Mouse (Mus musculus) neural tube, embryonic 14.5 days (tissue): Measurements from ENCODE around the gene Fgfr1op. TPM values are rescaled to one million over a fixed set of nuclear protein-coding genes. Genes with fewer than 3 reads are reported as not detected.
"Not testable (repeated sequence)": the region's sequence is repeated elsewhere in the genome, so short reads cannot be mapped to it uniquely, and the experiment has no call there.

Source experiments
- ATAC-seq: fragments of 200-750 bp; cut with Nextera tagmentation; 2 replicates; pipeline ENCODE4 v1.8.0; 2017; ENCODE audit warnings: low read depth, mild to moderate bottlenecking, moderate TSS enrichment, moderate library complexity
- H3K27ac ChIP-seq: fragments of 300-500 bp; sonication (generic); 2 replicates; pipeline ENCODE4 v1.5.1; 2014; ENCODE audit warnings: low read depth, mild to moderate bottlenecking, control low read depth, low read length, moderate library complexity, mixed read lengths
- H3K27me3 ChIP-seq: fragments of 300-500 bp; sonication (generic); 2 replicates; pipeline ENCODE4 v1.6.1; 2014; ENCODE audit warnings: low read length; ENCODE audit not compliant: control insufficient read depth, insufficient read depth
- H3K36me3 ChIP-seq: fragments of 300-500 bp; sonication (generic); 2 replicates; pipeline ENCODE4 v1.6.1; 2014; ENCODE audit warnings: low read length, mixed read lengths; ENCODE audit not compliant: control insufficient read depth, insufficient read depth
- H3K4me1 ChIP-seq: fragments of 300-500 bp; sonication (generic); 2 replicates; pipeline ENCODE4 v1.6.1; 2014; ENCODE audit warnings: low read length; ENCODE audit not compliant: control insufficient read depth, insufficient read depth
- H3K4me2 ChIP-seq: fragments of 300-500 bp; sonication (generic); 2 replicates; pipeline ENCODE4 v1.6.1; 2014; ENCODE audit warnings: mild to moderate bottlenecking, low read depth, low read length, control low read depth
- H3K4me3 ChIP-seq: fragments of 300-500 bp; sonication (generic); 2 replicates; pipeline ENCODE4 v1.5.1; 2014; ENCODE audit warnings: low read depth, low read length, control low read depth, mixed read lengths
- H3K9ac ChIP-seq: fragments of 300-500 bp; sonication (generic); replicated peaks from 2 replicates; pipeline ENCODE4 v1.6.1; 2014; ENCODE audit warnings: low read depth, mild to moderate bottlenecking, control low read depth, low read length, mixed read lengths
- H3K9me3 ChIP-seq: fragments of 300-500 bp; sonication (generic); 2 replicates; pipeline ENCODE4 v1.6.1; 2016; ENCODE audit warnings: low read length; ENCODE audit not compliant: control insufficient read depth
- WGBS: fragments of 180-500 bp; shearing (Covaris S2); extraction: QIAGEN DNeasy Blood & Tissue Kit; methylation state at CpG from one replicate; pipeline ENCODE4 v1.1.7; 2014; 5-methylcytosine and 5-hydroxymethylcytosine counted together
- polyA plus RNA-seq: library from polyadenylated mRNA; unstranded; fragments of >200 nt; fragmentation: Nextera tagmentation; extraction: Ambion mirVana; gene quantifications from 2 replicates; pipeline ENCODE4 v1.2.1, GENCODE M21; 2014

Fgfr1op gene
- polyA plus RNA-seq, 1 experiment from 2014 or later = 30.9 TPM

DNA sequence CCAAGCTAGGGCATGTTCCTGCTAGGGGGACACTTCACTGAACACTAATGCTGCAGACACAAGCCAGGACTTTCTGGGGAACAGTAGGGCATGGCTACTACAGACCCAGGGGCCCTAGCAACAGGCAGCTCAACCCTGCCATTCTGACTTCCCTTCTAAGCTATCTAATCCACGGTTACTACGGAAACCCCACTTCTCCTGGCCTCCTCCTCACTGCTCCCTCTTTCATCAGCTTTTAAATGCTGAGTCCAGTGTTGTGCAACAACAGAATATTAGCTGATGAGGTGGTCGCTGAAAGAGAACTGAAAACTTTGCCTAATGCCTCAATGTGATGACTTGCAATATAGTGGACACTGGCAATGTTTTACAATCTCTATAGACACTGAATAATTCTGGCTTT, 25.1 kb upstream of the Fgfr1op start:
- not testable (repeated sequence) for H3K9ac ChIP-seq, H3K4me1 ChIP-seq, H3K36me3 ChIP-seq, ATAC-seq, H3K27me3 ChIP-seq, H3K4me2 ChIP-seq, H3K27ac ChIP-seq, H3K9me3 ChIP-seq, H3K4me3 ChIP-seq
- 86% methylated on average over 3 of the region's 3 CpGs for WGBS

DNA sequence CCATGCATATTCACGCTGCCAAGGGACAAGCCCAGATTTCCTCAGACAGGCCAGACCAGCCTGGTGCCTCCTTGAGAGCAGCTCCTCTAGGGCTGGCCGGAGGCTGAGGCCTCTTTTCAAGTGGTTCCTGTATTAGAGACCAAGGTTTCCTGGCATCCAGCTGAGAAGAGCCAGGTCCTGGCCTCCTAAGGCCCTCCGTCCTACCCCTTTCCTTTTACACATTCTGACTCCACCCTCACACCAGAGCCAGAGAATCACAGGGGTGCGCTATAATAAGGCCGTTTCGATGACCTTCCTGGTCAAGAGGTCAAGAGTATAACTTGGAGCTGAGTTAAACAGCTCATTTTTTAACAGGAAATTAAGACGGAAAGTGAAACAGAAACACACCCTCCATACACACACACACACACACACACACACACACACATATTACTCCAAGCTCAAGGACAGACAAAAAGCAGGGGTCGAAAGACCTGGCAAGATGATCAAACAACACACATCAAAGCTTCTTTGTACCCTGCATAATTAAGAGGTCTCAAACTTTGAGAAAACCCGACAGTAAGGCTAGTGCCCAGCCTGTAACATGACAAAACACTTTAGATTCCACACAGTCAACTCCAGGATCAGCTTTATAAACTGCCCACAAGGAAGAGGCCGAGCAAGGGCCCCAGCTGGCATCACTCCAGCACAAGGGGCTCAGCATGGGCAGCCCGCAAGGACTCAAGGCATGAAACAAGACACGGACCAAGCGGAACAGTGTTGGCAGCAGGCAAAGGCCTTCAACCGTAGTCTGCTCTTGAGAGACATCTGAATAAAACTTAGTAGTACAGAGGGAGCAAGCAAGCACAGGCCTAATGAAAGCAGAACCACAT, 21.3 kb upstream of the Fgfr1op start:
- H3K36me3 ChIP-seq, H3K4me2 ChIP-seq, ATAC-seq, H3K4me3 ChIP-seq, H3K4me1 ChIP-seq, H3K27ac ChIP-seq, H3K9me3 ChIP-seq, H3K9ac ChIP-seq, H3K27me3 ChIP-seq: not testable (repeated sequence)
- WGBS = 55% methylated on average over 10 of the region's 14 CpGs

DNA sequence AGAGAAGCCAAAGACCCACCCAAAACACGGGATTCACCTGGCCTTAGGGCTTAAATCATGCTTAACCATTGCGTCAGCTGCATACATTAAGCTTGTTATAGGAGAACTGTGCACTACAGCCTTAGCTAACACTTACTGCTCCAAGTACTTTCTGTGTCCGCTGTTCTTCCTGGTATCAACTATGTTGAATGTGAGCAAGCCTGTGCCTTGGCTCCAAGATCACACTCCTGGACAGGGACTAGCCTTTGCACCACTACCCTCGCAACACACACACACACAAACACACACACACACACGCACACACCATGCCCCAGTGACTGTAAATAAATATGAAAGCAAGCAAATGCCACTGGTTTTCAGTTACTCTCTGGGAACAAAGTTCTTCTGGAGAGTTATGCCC, 18.4 kb upstream of the Fgfr1op start:
- WGBS = 24% methylated on average over 5 of the region's 5 CpGs
- Histone ChIP-seq H3K4me2 (peak overlapping the region; percentile 46), H3K4me3 (peak overlapping the region; percentile 40)
- not testable (repeated sequence) for H3K4me1 ChIP-seq, H3K9me3 ChIP-seq, H3K27me3 ChIP-seq, H3K36me3 ChIP-seq, H3K27ac ChIP-seq, H3K9ac ChIP-seq
- peak; percentile 10 for ATAC-seq

DNA sequence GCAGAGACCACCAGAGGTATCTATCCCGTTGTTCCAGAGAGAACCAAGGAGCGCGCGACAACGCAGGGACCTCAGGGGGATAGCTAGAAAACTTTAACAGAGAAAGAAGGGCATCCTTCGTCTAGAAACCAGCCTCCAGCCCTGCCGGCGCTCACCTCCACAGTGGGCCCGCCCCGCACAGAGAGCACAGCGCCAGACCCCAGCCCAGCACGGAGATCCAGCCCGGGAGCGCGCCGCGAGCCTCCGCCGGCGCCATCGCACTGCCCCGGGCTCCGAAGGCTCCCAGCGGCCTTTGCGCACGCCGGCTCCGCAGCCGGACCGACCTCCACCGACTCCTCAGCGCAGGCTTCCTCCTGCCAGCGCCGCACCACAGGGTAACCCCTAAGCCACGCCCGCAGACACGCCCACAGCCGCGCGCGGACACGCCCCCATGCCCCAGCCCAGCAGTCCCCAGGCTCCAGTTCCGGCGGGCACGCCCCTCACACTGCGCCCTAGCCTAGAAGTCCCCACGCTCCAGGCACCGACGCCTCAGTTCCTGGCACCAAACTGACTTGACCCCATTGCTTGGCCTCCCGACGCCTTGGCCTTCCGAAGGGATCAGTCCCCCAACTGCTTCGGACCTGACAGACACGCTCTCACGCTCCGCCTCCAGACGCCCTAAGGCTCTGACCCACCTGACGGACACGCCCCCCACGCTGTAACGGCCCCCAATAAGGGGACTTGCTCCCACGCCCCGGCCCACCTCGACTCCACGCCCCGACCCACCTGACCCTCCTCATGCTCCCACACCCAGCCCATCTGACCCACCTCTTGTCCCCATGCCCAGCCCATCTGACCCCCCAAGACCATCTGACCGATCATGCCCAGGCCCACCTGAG, 17.6 kb upstream of the Fgfr1op start, which contains the start of the genes Gm49673 and Rnaset2a:
Gene Gm49673 (minus strand): TSS at position 350 of the 878 bp plus-strand sequence.
Gene Rnaset2a (minus strand): TSS at position 659 of the 878 bp plus-strand sequence.
- peak within 1 kb of the TSS; percentile 46 for H3K4me2 ChIP-seq
- H3K9me3 ChIP-seq, H3K27ac ChIP-seq, H3K36me3 ChIP-seq, H3K27me3 ChIP-seq, H3K4me1 ChIP-seq: not testable (repeated sequence)
- H3K9ac ChIP-seq = 0 out of 2 replicates have a peak within 1 kb of the TSS, but pooled peaks have one; percentile 34
- under 1% methylated on average over 34 of the region's 67 CpGs for WGBS
- peak within 1 kb of the TSS; percentile 40 for H3K4me3 ChIP-seq
- peak; percentile 97 for ATAC-seq

DNA sequence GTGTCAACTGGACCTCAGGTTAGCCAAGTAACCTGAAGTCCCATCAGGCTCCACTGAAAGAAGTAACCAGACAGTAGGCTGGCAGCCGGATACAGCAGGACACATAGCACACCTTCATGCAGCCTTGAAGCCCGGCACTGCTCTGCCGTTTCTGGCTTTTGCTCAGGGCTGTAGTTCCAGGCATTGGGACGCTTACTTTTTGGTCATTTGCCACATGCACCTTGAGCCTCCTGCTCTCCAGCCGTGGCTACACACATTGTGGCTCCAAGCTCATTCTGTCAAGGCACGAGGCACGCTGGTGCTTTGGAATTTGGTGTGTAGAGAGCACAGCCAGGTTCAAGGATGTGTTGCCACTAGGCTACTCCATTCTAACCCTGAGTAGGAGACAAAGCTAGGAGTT, 10.3 kb upstream of the Fgfr1op start:
- H3K9ac ChIP-seq, H3K4me3 ChIP-seq, H3K9me3 ChIP-seq, ATAC-seq, H3K27me3 ChIP-seq, H3K27ac ChIP-seq, H3K36me3 ChIP-seq, H3K4me1 ChIP-seq, H3K4me2 ChIP-seq: not testable (repeated sequence)
- WGBS = 86% methylated on average over 6 of the region's 7 CpGs

DNA sequence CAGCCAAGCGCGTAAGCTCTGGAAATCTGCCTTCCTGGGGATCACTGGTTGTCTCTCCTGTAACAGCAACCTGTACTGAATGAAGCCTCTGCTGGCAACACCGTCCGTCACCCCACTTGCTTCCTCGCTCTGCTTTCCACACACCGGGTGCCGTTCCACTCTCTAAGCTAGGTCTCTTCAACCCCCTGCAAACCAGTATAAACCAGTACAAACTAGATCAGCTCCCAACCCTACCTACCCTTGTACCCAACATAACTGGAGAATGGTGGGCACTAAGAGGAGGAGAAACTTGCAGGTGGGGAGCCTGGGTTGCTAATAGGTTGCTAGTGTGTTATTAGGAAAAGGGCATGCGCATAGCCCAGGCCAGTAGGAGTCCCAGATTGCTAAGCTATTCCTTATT, 9.3 kb upstream of the Fgfr1op start:
- H3K27me3 ChIP-seq, H3K4me1 ChIP-seq, H3K4me3 ChIP-seq, ATAC-seq, H3K4me2 ChIP-seq, H3K27ac ChIP-seq, H3K9ac ChIP-seq, H3K9me3 ChIP-seq, H3K36me3 ChIP-seq: not testable (repeated sequence)
- WGBS = no CpG with 5 or more reads among the region's 8 CpGs

DNA sequence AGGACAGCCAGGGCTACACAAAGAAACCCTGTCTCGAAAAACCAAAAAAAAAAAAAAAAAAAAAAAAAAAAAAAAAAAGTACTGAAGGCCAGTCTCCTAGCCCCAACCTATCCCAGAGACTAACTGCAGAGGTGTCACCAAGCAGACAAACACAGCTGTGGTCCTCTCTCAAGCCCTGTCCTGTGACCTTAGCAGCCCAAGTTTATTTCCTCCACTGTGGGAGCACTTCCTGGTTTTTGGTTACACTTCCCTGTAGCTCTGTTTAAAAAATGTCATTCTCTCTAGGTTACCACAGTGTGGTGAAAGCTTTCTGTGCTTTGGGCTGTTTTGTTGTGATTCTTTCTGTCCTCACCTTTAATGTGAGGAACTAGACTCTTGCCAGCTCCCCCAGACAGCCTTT, 6.7 kb upstream of the Fgfr1op start:
- not testable (repeated sequence) for H3K9me3 ChIP-seq, H3K4me3 ChIP-seq, H3K27me3 ChIP-seq, H3K4me1 ChIP-seq, H3K9ac ChIP-seq, ATAC-seq, H3K36me3 ChIP-seq, H3K27ac ChIP-seq, H3K4me2 ChIP-seq
- no CpG with 5 or more reads among the region's 1 CpGs for WGBS

DNA sequence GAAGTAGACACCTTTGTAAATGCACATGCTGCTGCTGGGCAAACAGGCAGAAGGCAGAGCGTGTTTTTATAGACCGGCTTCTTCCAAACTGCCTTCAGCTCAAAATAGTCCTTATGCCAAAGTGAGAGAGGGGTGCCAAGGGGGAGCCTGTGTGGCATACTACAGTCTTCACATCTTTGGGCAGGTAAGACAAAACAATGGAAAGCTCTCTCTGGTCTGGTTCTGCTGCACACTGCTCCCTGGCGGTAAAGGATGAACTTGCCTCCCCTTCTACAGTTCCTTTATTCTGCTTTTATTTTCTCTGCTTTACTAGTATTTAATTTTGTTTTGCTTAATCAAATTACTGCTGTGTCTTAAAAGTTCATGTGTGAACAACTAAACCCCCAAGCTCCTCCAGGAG, 4.3 kb upstream of the Fgfr1op start:
- not testable (repeated sequence) for H3K9me3 ChIP-seq, H3K4me2 ChIP-seq, H3K9ac ChIP-seq, H3K36me3 ChIP-seq, H3K4me3 ChIP-seq, ATAC-seq, H3K27ac ChIP-seq, H3K4me1 ChIP-seq, H3K27me3 ChIP-seq
- 5% methylated on average over 1 of the region's 3 CpGs for WGBS

DNA sequence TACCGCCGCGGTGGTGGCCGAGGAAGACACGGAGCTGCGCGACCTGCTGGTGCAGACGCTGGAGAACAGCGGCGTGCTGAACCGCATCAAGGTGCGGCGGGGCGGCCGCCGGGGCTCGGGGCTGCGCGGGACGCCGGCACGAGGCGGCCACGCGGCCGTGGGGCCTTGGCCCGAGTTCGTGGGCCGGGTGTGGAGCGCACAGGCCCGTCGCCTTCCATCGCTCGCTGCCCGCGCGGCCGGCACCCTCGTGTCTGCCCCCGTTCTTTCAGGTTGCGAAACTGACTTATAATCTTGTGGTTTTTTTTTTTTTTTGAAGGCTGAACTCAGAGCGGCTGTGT, 276 bp downstream of the Fgfr1op start:
- not testable (repeated sequence) for ATAC-seq, H3K27me3 ChIP-seq, H3K27ac ChIP-seq, H3K9me3 ChIP-seq, H3K4me1 ChIP-seq
- 0 out of 2 replicates have a peak overlapping the region, but pooled peaks have one; percentile 34 for H3K9ac ChIP-seq
- H3K4me2 ChIP-seq = peak overlapping the region; percentile 36; the same call in 1 of the 2 replicates
- peaks cover 12% of the 10 kb centered on the region for H3K36me3 ChIP-seq
- WGBS = 0% methylated on average over 33 of the region's 42 CpGs
- H3K4me3 ChIP-seq = peak overlapping the region; percentile 38
